23 mouse cellular contexts compared by ENCODE assay signal in the genomic region with DNA sequence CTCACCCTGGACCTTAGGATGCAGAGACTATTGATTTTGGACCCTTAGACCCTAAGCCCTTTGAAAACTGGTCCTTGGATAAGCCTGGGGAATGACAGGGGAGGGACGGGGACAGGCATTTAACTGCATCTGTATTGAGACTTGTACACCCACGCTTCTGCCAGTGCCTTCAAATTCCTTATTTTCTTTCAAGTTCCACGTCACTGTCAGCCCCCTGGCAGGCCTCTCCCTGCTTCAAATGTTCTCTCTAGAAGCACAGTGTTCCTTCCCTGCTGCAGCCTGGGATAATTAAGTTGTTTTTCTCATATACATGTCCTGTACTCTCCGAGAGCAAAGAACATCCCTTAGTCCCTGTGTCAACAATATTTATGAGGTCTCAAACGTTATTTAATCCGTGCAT.
"Had no signal": no experiment of that assay in that cellular context is flagged by ENCODE, and none has a peak within 500 bp of the region (broad histone marks: within the 10 kb centered on the region; RNA-seq: fewer than 3 reads in every experiment).

No protein-coding gene starts in this region.

- H3K9me3 ChIP-seq: intestine, embryonic 15.5 days; kidney, embryonic 15.5 days; limb, embryonic 12.5 days; limb, embryonic 15.5 days; neural tube, embryonic 12.5 days; neural tube, embryonic 15.5 days had no signal

- H3K9ac ChIP-seq: intestine, embryonic 15.5 days; kidney, embryonic 15.5 days; limb, embryonic 12.5 days; limb, embryonic 15.5 days; liver, embryonic 14.5 days; liver, postnatal 0 days; lung, embryonic 14.5 days; neural tube, embryonic 12.5 days; neural tube, embryonic 15.5 days had no signal

- DNase-seq: kidney, adult 11 months; kidney, adult 8-10 months; kidney, postnatal 14 days; left cerebral cortex, postnatal 4 days; liver, postnatal 0 days; lung, embryonic 14.5 days; right cerebral cortex, adult 18-20 months; right cerebral cortex, postnatal 14 days; right cerebral cortex, postnatal 4 days; thymus, adult 2 months; thymus, postnatal 14 days; thymus, postnatal 4 days had no signal

- H3K27me3 ChIP-seq: intestine, embryonic 15.5 days; kidney, embryonic 15.5 days; limb, embryonic 12.5 days; limb, embryonic 15.5 days; neural tube, embryonic 12.5 days; neural tube, embryonic 15.5 days had no signal

- H3K4me3 ChIP-seq: intestine, embryonic 15.5 days; kidney, embryonic 15.5 days; limb, embryonic 12.5 days; limb, embryonic 15.5 days; neural tube, embryonic 12.5 days; neural tube, embryonic 15.5 days had no signal

- H3K4me1 ChIP-seq: intestine, embryonic 15.5 days; limb, embryonic 12.5 days; limb, embryonic 15.5 days; neural tube, embryonic 12.5 days; neural tube, embryonic 15.5 days had no signal

- H3K4me2 ChIP-seq: intestine, embryonic 15.5 days; kidney, embryonic 15.5 days; limb, embryonic 12.5 days; limb, embryonic 15.5 days; liver, embryonic 11.5 days; lung, embryonic 14.5 days; neural tube, embryonic 12.5 days; neural tube, embryonic 15.5 days had no signal

- ATAC-seq: intestine, embryonic 15.5 days; liver, postnatal 0 days; lung, postnatal 0 days had no signal

- H3K27ac ChIP-seq: intestine, embryonic 15.5 days; kidney, embryonic 15.5 days; limb, embryonic 12.5 days; limb, embryonic 15.5 days; liver, embryonic 14.5 days; macrophage; neural tube, embryonic 12.5 days; neural tube, embryonic 15.5 days; stomach, postnatal 0 days had no signal
